Mouse (Mus musculus) limb, embryonic 14.5 days (tissue): ENCODE measurements around the gene Rerg. TPM values are rescaled to one million over a fixed set of nuclear protein-coding genes. Genes with fewer than 3 reads are reported as not detected.

Source experiments
- ATAC-seq: fragments of 200-750 bp; cut with Nextera tagmentation; 2 replicates; pipeline ENCODE4 v1.8.0; 2017; ENCODE audit warnings: low read depth, moderate number of reproducible peaks, moderate TSS enrichment; ENCODE audit not compliant: low FRiP score
- DNase-seq: peaks from one replicate; pipeline ENCODE4 v3.0.0-alpha.2; 2015; ENCODE audit warnings: low spot score
- H3K27ac ChIP-seq: fragments of 300-500 bp; sonication (generic); replicated peaks from 2 replicates; pipeline ENCODE4 v1.5.1; 2014; ENCODE audit warnings: low read depth, mild to moderate bottlenecking, low read length, moderate library complexity, mixed read lengths
- H3K27me3 ChIP-seq: fragments of 300-500 bp; sonication (generic); 2 replicates; pipeline ENCODE4 v1.6.1; 2014; ENCODE audit warnings: low read length, mixed read lengths; ENCODE audit not compliant: control insufficient read depth, insufficient read depth
- H3K36me3 ChIP-seq: fragments of 300-500 bp; sonication (generic); 2 replicates; pipeline ENCODE4 v1.6.1; 2014; ENCODE audit warnings: mild to moderate bottlenecking, low read length, moderate library complexity, mixed read lengths; ENCODE audit not compliant: control insufficient read depth, insufficient read depth
- H3K4me1 ChIP-seq: fragments of 300-500 bp; sonication (generic); 2 replicates; pipeline ENCODE4 v1.6.1; 2014; ENCODE audit warnings: antibody characterized with exemption, low read length, mixed read lengths; ENCODE audit not compliant: control insufficient read depth, insufficient read depth
- H3K4me2 ChIP-seq: fragments of 300-500 bp; sonication (generic); replicated peaks from 2 replicates; pipeline ENCODE4 v1.6.1; 2014; ENCODE audit warnings: low read depth, mild to moderate bottlenecking, low read length, moderate library complexity; ENCODE audit not compliant: severe bottlenecking
- H3K4me3 ChIP-seq: fragments of 300-500 bp; sonication (generic); replicated peaks from 2 replicates; pipeline ENCODE4 v1.5.1; 2014; ENCODE audit warnings: low read length
- H3K9ac ChIP-seq: fragments of 300-500 bp; sonication (generic); 2 replicates; pipeline ENCODE4 v1.6.1; 2014; ENCODE audit warnings: mild to moderate bottlenecking, low read depth, low read length, moderate library complexity; ENCODE audit not compliant: severe bottlenecking
- H3K9me3 ChIP-seq: fragments of 300-500 bp; sonication (generic); 2 replicates; pipeline ENCODE4 v1.6.1; 2016; ENCODE audit warnings: low read length; ENCODE audit not compliant: control insufficient read depth
- POLR2A ChIP-seq: fragments of 200-500 bp; IDR thresholded peaks from 2 replicates; pipeline ENCODE4 v1.8.0; 2012; ENCODE audit warnings: inconsistent platforms, mild to moderate bottlenecking, moderate library complexity, borderline replicate concordance; ENCODE audit not compliant: insufficient read depth, insufficient read length; ENCODE audit errors: extremely low read depth
- WGBS: fragments of 180-500 bp; shearing (Covaris S2); extraction: QIAGEN DNeasy Blood & Tissue Kit; methylation state at CpG from one replicate; pipeline ENCODE4 v1.1.7; 2014; 5-methylcytosine and 5-hydroxymethylcytosine counted together
- polyA plus RNA-seq, 2 experiments: library from polyadenylated mRNA; depleted of rRNA in 1 of 2; stranded (reverse) in 1 of 2; unstranded in 1 of 2; fragments of >200 nt; fragmentation: Nextera tagmentation in 1 of 2; extraction: Ambion mirVana in 1 of 2; gene quantifications; 2 replicates each; pipeline versions ENCODE4 v1.2.1 to v1.2.3; 2012 to 2014

The Rerg gene
- polyA plus RNA-seq, 2 experiments: 22.1 to 33.6 TPM

- Histone ChIP-seq H3K9ac (no peak overlapping the region), H3K4me2 (peak overlapping the region; percentile 4; the same call in 1 of the 2 replicates), H3K9me3 (no peaks in the 10 kb centered on the region), H3K4me3 (no peak overlapping the region), H3K36me3 (no peaks in the 10 kb centered on the region), H3K27ac (no peak overlapping the region), H3K27me3 (no peaks in the 10 kb centered on the region), H3K4me1 (peaks cover 6% of the 10 kb centered on the region; the same call in 1 of the 2 replicates)
- WGBS: 43% methylated on average over 26 of the region's 26 CpGs
- TF ChIP-seq POLR2A: no peak
- ATAC-seq (0 out of 2 replicates have a peak, but pooled peaks have one; percentile 19), DNase-seq (no peak)
Observed at GRCm38 (mm10) chr6:137155196-137156137, 14.8 kb downstream of the Rerg start.

DNA sequence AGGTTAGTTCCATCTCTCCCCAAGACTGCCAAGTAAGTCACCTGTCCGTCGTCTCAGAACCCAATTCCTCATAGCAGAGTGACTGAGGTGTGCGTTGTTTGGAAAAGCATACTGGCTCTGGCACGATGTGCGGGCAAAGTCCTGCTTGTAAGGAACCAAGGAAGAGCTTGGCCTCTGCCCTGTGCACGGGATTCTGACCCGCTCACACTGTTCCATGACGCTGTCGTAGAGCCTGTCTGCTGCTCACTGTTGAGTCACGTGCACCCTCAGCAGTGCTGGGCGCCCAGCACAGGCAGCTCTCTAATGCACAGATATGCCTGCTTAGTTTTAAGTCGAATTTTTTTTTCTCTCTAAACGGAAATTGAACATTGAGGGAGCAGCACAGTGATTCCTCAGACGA lies 17.3 kb downstream of the Rerg start:
- Histone ChIP-seq H3K4me3 (no peak overlapping the region), H3K4me2 (no peak overlapping the region), H3K27ac (no peak overlapping the region), H3K36me3 (no peaks in the 10 kb centered on the region), H3K4me1 (peaks cover 6% of the 10 kb centered on the region; the same call in 1 of the 2 replicates), H3K9me3 (no peaks in the 10 kb centered on the region), H3K9ac (no peak overlapping the region), H3K27me3 (no peaks in the 10 kb centered on the region)
- ATAC-seq (no peak), DNase-seq (no peak)
- no peak for TF ChIP-seq POLR2A
- WGBS: 87% methylated on average over 14 of the region's 14 CpGs

GRCm38 (mm10) chr6:137151015-137151414 lies 19.3 kb downstream of the Rerg start:
- Histone ChIP-seq H3K4me2 (no peak overlapping the region), H3K27me3 (no peaks in the 10 kb centered on the region), H3K36me3 (no peaks in the 10 kb centered on the region), H3K9me3 (no peaks in the 10 kb centered on the region), H3K9ac (no peak overlapping the region), H3K27ac (no peak overlapping the region), H3K4me3 (no peak overlapping the region), H3K4me1 (peaks cover 4% of the 10 kb centered on the region; the same call in 1 of the 2 replicates)
- TF ChIP-seq POLR2A: no peak
- DNase-seq (no peak), ATAC-seq (no peak)
- WGBS: 96% methylated on average over 2 of the region's 2 CpGs

GRCm38 (mm10) chr6:137149833-137150232 lies 20.5 kb downstream of the Rerg start:
- WGBS: 79% methylated on average over 4 of the region's 4 CpGs
- no peak for DNase-seq
- Histone ChIP-seq H3K4me3 (no peak overlapping the region), H3K27ac (no peak overlapping the region), H3K9ac (no peak overlapping the region), H3K4me1 (no peaks in the 10 kb centered on the region), H3K4me2 (no peak overlapping the region), H3K9me3 (no peaks in the 10 kb centered on the region), H3K27me3 (no peaks in the 10 kb centered on the region), H3K36me3 (no peaks in the 10 kb centered on the region)
- TF ChIP-seq POLR2A: no peak
- no peak for ATAC-seq

GRCm38 (mm10) chr6:137146910-137147309 lies 23.4 kb downstream of the Rerg start:
- Histone ChIP-seq H3K27me3 (no peaks in the 10 kb centered on the region), H3K4me1 (peaks cover 4% of the 10 kb centered on the region), H3K4me3 (no peak overlapping the region), H3K9me3 (no peaks in the 10 kb centered on the region), H3K4me2 (no peak overlapping the region), H3K36me3 (no peaks in the 10 kb centered on the region), H3K9ac (no peak overlapping the region), H3K27ac (no peak overlapping the region)
- DNase-seq: no peak
- TF ChIP-seq POLR2A: no peak
- 90% methylated on average over 2 of the region's 2 CpGs for WGBS
- ATAC-seq: no peak
